Mouse (Mus musculus): ENCODE results near the gene Setd3. TPM values are rescaled to one million over a fixed set of nuclear protein-coding genes. Genes with fewer than 3 reads are reported as not detected.

Gene Setd3
- total RNA-seq, 2 experiments from 2014 or later = 84.0 to 90.2 TPM

DNA sequence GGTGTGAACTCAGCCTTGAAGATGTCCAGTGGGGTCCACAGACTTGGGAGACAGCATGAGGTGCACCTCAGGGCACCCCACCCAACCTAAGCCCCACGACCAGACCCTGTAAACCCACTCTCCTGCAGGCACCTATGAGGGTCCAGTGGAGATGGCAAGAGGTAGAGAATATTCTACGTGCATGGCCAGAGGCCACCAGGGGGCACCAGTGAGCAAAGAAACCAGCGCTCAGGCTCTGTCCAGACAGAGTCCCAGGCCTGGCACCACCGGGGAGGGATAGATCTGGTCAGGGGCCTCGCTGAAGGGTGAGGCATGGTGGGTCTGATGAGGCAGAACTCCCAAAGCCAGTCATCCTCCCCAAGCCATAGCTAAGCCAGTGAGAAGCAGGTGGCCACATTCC lies 27.5 kb upstream of the Setd3 start:
- peak; percentile 68 to 71 for DNase-seq
- intact Hi-C loops (cut with DNase I) = loop anchor here (10.0 kb wide), 1 partner anchor 288 kb away; no protein-coding TSS in a partner anchor

GRCm38 (mm10) chr12:108204978-108205377 lies 25.9 kb upstream of the Setd3 start:
- intact Hi-C loops (cut with DNase I) = loop anchor here (10.0 kb wide), 1 partner anchor 290 kb away; no protein-coding TSS in a partner anchor
- DNase-seq = no peak

GRCm38 (mm10) chr12:108203895-108204294 lies 24.8 kb upstream of the Setd3 start:
- intact Hi-C loops (cut with DNase I) = loop anchor here (10.0 kb wide), 1 partner anchor 291 kb away; no protein-coding TSS in a partner anchor
- DNase-seq = no peak

DNA sequence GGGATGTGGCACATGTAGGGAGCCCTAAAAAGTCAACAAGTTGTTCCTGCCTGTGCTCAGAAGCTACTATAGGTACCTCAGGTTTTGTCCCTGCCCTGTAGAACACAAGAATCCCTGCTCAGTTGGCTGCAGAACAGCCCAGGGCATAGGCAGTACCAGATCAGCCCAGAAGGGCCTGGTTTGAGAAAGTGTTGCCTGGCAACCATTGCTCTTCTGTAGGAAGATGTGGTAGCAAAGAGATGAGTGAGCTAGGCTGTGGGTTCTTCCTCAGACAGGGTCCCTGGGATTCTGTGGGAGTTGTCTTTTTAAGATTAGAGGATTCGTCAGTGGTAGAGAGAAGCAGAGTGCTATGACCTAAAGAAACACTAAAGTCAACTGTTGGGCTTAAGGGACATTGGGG lies 21.0 kb upstream of the Setd3 start:
- no peak for DNase-seq
- intact Hi-C loops (cut with DNase I) = loop anchor here (10.0 kb wide), 1 partner anchor 295 kb away; no protein-coding TSS in a partner anchor

DNA sequence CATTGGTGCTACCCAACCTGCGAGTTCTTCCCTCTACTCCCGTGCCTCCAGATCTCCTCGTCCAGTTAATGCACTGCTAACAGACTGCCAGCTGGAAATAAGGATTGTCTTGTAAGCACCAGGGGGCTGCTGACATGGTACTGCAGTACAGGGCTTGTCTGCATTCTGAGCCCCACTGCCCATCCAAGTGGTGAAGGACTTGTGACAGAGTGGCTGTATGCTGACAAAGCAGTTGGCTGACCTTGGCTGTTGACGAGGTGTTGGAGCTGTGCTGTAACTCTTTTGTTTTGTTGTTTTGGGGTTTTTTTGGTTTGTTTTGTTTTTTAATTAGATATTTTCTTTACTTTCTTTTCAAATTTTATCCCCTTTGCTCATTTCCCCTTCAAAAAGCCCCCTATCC lies 19.3 kb upstream of the Setd3 start:
- DNase-seq = no peak
- intact Hi-C loops (cut with DNase I) = no loop called here

- intact Hi-C loops (cut with DNase I) = no loop called here
- DNase-seq = no peak
These were observed 16.6 kb upstream of the Setd3 start for GRCm38 (mm10) chr12:108195761-108196160.

DNA sequence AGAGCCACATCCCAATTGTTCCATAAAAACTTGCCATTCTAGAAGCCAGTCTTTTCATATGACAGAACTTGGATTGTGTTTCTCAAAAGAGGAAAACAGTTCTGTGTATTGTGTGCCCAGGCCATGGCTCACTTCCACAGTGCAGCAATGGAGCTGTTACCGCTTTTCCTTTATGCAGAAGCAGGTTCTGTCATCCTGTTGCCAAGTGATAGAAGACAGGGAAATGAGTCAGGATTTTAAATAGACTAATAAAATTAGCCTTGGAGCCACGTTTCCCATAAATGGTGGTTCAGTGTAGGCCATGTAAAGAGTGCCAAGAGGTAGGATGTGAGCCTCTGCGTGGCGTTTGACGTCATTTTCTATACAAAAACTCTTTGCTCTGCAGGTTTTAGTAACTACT lies 14.8 kb upstream of the Setd3 start:
- intact Hi-C loops (cut with DNase I) = no loop called here
- DNase-seq = no peak

DNA sequence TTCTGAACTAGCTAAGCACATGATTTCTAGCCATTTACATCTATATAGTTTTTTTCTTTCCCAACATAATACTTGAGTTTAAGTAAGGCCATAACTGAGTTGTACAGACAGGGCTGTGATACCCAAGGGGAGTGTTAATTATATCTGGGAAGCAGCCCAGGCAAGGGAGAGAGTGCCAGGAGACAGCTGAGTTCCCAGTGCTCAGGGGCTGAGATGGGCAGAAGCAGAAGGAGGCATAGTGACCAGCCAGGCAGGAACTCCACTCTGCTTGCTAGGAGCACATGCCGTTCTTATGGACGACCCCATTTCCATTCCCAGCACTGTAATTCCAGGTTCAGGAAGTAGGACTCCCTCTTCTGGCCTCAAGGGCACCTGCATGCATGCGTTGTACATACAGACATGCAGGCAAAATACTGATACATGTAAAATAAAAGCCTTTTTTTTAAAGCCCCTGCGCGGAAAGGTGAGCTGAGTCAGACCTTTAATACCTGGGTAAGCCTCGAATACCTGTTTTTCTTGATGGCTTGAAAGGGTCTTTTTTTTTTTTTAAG lies 8.5 kb upstream of the Setd3 start:
- intact Hi-C loops (cut with DNase I) = no loop called here
- DNase-seq = peak in 1 of 2 experiments; percentile 60

GRCm38 (mm10) chr12:108181716-108182115 lies 2.6 kb upstream of the Setd3 start:
- DNase-seq = no peak
- intact Hi-C loops (cut with DNase I) = no loop called here

GRCm38 (mm10) chr12:108179321-108180266 lies 480 bp upstream of the Setd3 start, which contains the start of gene Ccnk:
Gene Ccnk (plus strand): TSS chr12:108179579.
- DNase-seq = peak; percentile 98 to 99
- intact Hi-C loops (cut with DNase I) = no loop called here

- intact Hi-C loops (cut with DNase I) = no loop called here
- peak; percentile 17 to 50 for DNase-seq
These were observed 526 bp downstream of the Setd3 start for GRCm38 (mm10) chr12:108178331-108179245.

GRCm38 (mm10) chr12:108176366-108176765 lies 2.7 kb downstream of the Setd3 start:
- intact Hi-C loops (cut with DNase I) = no loop called here
- DNase-seq = no peak

- intact Hi-C loops (cut with DNase I) = no loop called here
- DNase-seq = no peak
These were observed 4.3 kb downstream of the Setd3 start for GRCm38 (mm10) chr12:108174606-108175505.

GRCm38 (mm10) chr12:108172639-108173038 lies 6.5 kb downstream of the Setd3 start:
- no peak for DNase-seq

DNA sequence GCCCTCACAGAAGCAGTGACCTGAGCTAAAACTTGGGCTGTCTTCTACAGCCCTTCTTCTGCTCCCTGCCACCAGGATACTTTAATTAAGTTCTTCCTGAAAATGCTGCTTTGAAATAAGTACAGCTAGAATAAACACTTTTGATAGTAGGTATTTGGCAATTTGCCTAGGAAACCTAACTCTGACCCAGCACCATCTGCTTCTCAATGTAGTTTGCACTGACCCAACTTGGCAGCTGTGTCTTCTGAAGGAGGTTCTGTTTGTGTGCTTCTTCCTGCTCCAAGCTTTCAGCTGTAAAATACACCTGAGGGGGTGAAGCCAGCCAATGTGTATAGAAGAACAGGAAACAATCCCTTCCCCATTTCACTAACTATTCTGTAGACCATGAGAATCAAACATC lies 7.8 kb downstream of the Setd3 start:
- DNase-seq = no peak
- intact Hi-C loops (cut with DNase I) = no loop called here

More at GRCm38 (mm10) chr12:108172639-108173038, 6.5 kb downstream of the Setd3 start:
- intact Hi-C loops (cut with DNase I) = no loop called here

DNA sequence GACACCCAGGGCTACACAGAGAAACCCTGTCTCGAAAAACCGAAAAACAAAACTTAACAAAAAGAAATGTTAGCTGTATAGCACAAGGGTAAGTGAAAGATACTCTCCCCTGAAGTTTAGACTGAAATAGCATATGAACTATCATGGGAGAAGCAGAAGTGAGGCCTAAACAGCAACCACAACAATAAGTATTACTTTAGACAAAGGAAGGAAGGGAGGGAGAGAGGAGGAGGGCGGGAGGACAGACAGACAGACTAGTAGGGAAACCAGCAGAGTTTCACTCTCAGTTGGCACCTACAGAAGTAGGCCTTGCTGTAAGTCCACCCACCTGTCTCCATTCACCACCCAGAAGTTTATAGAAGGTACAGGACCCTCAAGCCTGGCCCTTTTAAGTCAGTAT lies 8.6 kb downstream of the Setd3 start:
- DNase-seq = no peak
- intact Hi-C loops (cut with DNase I) = no loop called here

GRCm38 (mm10) chr12:108168909-108169308 lies 10.2 kb downstream of the Setd3 start:
- intact Hi-C loops (cut with DNase I) = no loop called here
- DNase-seq = no peak

DNA sequence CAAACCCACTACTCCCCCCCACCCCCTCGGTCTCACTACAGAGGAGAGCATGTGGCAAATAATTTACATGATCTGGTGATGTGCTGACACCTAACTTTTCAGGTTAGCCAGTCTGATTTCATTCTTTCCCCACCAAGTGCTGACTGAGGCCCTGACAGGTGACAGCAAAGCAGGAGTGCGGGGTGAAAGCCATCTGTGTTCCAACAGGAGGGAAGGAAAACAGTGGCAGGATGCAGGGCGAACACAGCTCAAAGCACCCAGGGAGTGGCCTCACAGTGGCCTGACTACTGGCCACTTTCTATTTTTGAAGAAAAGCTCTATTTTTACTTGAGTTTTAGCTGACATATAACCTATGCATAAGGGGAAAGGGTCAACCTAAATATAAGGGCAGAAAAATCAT lies 15.4 kb downstream of the Setd3 start:
- intact Hi-C loops (cut with DNase I) = loop anchor here (5.0 kb wide), 1 partner anchor 121 kb away; no protein-coding TSS in a partner anchor
- no peak for DNase-seq

DNA sequence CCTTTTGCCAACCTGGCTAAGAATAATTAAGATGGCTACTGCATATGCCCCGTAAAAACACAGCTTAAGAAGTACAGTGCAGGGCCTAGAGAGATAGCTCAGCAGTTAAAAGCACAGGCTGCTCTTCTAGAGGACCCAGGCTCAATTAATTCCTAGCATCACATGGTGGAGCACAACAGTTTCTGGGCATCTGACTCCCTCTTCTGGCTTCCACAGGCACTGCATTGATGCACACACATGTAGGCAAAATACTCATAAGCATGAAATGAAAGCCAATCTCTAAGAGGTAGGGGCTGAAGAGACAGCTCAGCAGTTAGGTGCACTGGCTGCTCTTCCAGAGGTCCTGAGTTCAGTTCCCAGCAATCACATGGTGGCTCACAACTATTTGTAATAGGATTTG lies 17.1 kb downstream of the Setd3 start:
- DNase-seq = no peak
- intact Hi-C loops (cut with DNase I) = loop anchor here (5.0 kb wide), 1 partner anchor 120 kb away; no protein-coding TSS in a partner anchor
